Mouse (Mus musculus) neural tube, embryonic 11.5 days (tissue): ENCODE results near the gene Slc4a2. TPM values are rescaled to one million over a fixed set of nuclear protein-coding genes. Genes with fewer than 3 reads are reported as not detected.

ENCODE experiments used
- ATAC-seq: fragments of 200-750 bp; cut with Nextera tagmentation; 2 replicates; pipeline ENCODE4 v1.8.0; 2017; ENCODE audit warnings: moderate number of reproducible peaks, mild to moderate bottlenecking, moderate TSS enrichment, moderate library complexity; ENCODE audit not compliant: insufficient read depth, low FRiP score, low TSS enrichment
- DNase-seq: peaks from one replicate; pipeline ENCODE4 v3.0.0-alpha.2; 2015; ENCODE audit warnings: low spot score
- H3K27ac ChIP-seq: fragments of 300-500 bp; sonication (generic); 2 replicates; pipeline ENCODE4 v1.5.1; 2014; ENCODE audit warnings: low read depth, mild to moderate bottlenecking, low read length
- H3K27me3 ChIP-seq: fragments of 300-500 bp; sonication (generic); 2 replicates; pipeline ENCODE4 v1.6.1; 2014; ENCODE audit warnings: mild to moderate bottlenecking, low read length, mixed read lengths; ENCODE audit not compliant: control insufficient read depth, insufficient read depth
- H3K36me3 ChIP-seq: fragments of 300-500 bp; sonication (generic); 2 replicates; pipeline ENCODE4 v1.6.1; 2014; ENCODE audit warnings: mild to moderate bottlenecking, low read length, moderate library complexity, mixed read lengths; ENCODE audit not compliant: control insufficient read depth, insufficient read depth
- H3K4me1 ChIP-seq: fragments of 300-500 bp; sonication (generic); 2 replicates; pipeline ENCODE4 v1.6.1; 2014; ENCODE audit warnings: low read length, mixed read lengths; ENCODE audit not compliant: control insufficient read depth, insufficient read depth
- H3K4me2 ChIP-seq: fragments of 300-500 bp; sonication (generic); 2 replicates; pipeline ENCODE4 v1.6.1; 2014; ENCODE audit warnings: low read depth, mild to moderate bottlenecking, moderate library complexity
- H3K4me3 ChIP-seq: fragments of 300-500 bp; sonication (generic); 2 replicates; pipeline ENCODE4 v1.5.1; 2014; ENCODE audit warnings: low read depth, low read length
- H3K9ac ChIP-seq: fragments of 300-500 bp; sonication (generic); 2 replicates; pipeline ENCODE4 v1.6.1; 2014; ENCODE audit warnings: mild to moderate bottlenecking, low read length
- H3K9me3 ChIP-seq: fragments of 300-500 bp; sonication (generic); 2 replicates; pipeline ENCODE4 v1.6.1; 2016; ENCODE audit warnings: low read length; ENCODE audit not compliant: control insufficient read depth
- WGBS: fragments of 180-500 bp; shearing (Covaris S2); extraction: QIAGEN DNeasy Blood & Tissue Kit; methylation state at CpG from one replicate; pipeline ENCODE4 v1.1.7; 2014; 5-methylcytosine and 5-hydroxymethylcytosine counted together
- polyA plus RNA-seq: library from polyadenylated mRNA; unstranded; fragments of >200 nt; fragmentation: Nextera tagmentation; extraction: Ambion mirVana; gene quantifications from 2 replicates; pipeline ENCODE4 v1.2.1, GENCODE M21; 2014

Slc4a2 gene
- polyA plus RNA-seq, 1 experiment from 2014 or later, result 18.1 TPM

DNA sequence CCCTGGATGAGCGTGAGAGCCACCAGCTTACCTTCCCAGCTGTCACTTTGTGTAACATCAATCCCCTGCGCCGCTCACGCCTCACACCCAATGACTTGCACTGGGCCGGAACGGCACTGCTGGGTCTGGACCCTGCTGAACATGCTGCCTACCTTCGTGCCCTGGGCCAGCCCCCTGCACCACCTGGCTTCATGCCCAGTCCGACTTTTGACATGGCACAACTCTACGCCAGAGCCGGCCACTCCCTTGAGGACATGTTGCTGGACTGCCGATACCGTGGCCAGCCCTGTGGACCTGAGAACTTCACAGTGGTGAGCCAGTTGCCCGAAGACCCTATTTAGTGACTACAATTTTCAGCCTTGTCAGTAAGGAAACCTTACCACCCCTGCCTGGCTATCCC, 9.7 kb upstream of the Slc4a2 start:
- H3K4me2 ChIP-seq, result no peak overlapping the region
- no peaks in the 10 kb centered on the region for H3K36me3 ChIP-seq
- H3K27ac ChIP-seq, result no peak overlapping the region
- peaks cover 4% of the 10 kb centered on the region; the same call in 1 of the 2 replicates for H3K4me1 ChIP-seq
- H3K9me3 ChIP-seq, result no peaks in the 10 kb centered on the region
- 89% methylated on average over 13 of the region's 13 CpGs for WGBS
- no peak overlapping the region for H3K9ac ChIP-seq
- no peak for ATAC-seq
- H3K4me3 ChIP-seq, result no peak overlapping the region
- no peaks in the 10 kb centered on the region for H3K27me3 ChIP-seq
- no peak for DNase-seq

DNA sequence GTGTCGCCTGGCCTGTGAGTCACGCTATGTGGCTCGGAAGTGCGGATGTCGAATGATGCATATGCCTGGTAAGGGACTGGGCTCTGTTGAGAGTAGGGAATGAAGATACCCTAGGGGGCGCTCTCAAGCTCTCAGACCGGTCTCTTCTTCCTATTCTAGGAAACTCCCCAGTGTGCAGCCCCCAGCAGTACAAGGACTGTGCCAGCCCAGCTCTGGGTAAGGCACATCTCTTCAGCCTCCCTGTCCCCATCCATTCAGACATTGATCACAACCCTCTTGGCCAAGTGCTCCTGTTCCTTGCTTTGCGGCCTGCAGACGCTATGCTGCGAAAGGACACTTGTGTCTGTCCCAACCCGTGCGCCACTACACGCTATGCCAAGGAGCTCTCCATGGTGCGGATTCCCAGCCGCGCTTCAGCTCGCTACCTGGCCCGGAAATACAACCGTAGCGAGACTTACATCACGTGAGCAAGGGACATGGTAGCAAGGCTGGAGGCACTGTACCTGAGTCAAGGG, 7.4 kb upstream of the Slc4a2 start:
- Histone ChIP-seq H3K27me3 (no peaks in the 10 kb centered on the region), H3K27ac (no peak overlapping the region), H3K4me2 (no peak overlapping the region), H3K36me3 (0 out of 2 replicates have a peak, but pooled peaks cover 4% of the 10 kb centered on the region), H3K9ac (no peak overlapping the region), H3K9me3 (no peaks in the 10 kb centered on the region), H3K4me3 (no peak overlapping the region), H3K4me1 (peaks cover 4% of the 10 kb centered on the region; the same call in 1 of the 2 replicates)
- DNase-seq, result peak; percentile 71
- WGBS, result 3% methylated on average over 21 of the region's 21 CpGs
- peak; percentile 67; the same call in 1 of the 2 replicates for ATAC-seq

GRCm38 (mm10) chr5:24417587-24417986, 6.0 kb upstream of the Slc4a2 start:
- Histone ChIP-seq H3K4me3 (no peak overlapping the region), H3K4me2 (no peak overlapping the region), H3K4me1 (peaks cover 8% of the 10 kb centered on the region), H3K27me3 (no peaks in the 10 kb centered on the region), H3K9me3 (no peaks in the 10 kb centered on the region), H3K9ac (no peak overlapping the region), H3K36me3 (0 out of 2 replicates have a peak, but pooled peaks cover 4% of the 10 kb centered on the region), H3K27ac (no peak overlapping the region)
- DNase-seq (no peak), ATAC-seq (no peak)
- WGBS, result 88% methylated on average over 10 of the region's 10 CpGs

DNA sequence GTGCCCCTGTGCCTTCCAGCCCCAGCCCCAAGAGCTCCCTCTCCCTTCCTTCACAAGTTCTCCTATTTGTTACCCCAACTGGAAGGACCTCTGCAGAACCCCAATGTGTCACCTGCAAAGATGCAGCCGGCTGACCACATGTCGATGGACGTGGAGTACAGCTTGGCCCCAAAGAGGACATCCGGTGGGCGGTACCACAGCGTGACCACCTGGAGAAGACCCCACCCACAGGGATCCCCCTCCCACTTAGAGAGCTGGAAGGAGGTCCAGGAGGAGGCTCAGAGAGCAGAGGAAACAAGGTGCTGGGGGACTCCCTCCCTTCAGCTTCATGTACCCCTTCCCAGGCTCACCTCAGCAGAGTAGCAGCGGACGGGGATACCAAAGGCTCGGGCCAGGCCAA, 3.3 kb upstream of the Slc4a2 start:
- Histone ChIP-seq H3K27ac (no peak overlapping the region), H3K4me1 (peaks cover 12% of the 10 kb centered on the region), H3K4me3 (no peak overlapping the region), H3K4me2 (no peak overlapping the region), H3K9me3 (no peaks in the 10 kb centered on the region), H3K36me3 (0 out of 2 replicates have a peak, but pooled peaks cover 4% of the 10 kb centered on the region), H3K9ac (no peak overlapping the region), H3K27me3 (no peaks in the 10 kb centered on the region)
- WGBS, result 82% methylated on average over 9 of the region's 9 CpGs
- DNase-seq, result no peak
- ATAC-seq, result no peak

- WGBS, result 16% methylated on average over 21 of the region's 21 CpGs
- peak overlapping the region; percentile 78 for H3K4me2 ChIP-seq
- DNase-seq, result no peak
- H3K27ac ChIP-seq, result peak overlapping the region; percentile 78
- H3K9me3 ChIP-seq, result no peaks in the 10 kb centered on the region
- no peaks in the 10 kb centered on the region for H3K27me3 ChIP-seq
- peaks cover 36% of the 10 kb centered on the region for H3K4me1 ChIP-seq
- ATAC-seq, result peak; percentile 10; the same call in 1 of the 2 replicates
- H3K9ac ChIP-seq, result peak overlapping the region; percentile 55
- H3K4me3 ChIP-seq, result peak overlapping the region; percentile 29
- H3K36me3 ChIP-seq, result peaks cover 2% of the 10 kb centered on the region; the same call in 1 of the 2 replicates
Observed at GRCm38 (mm10) chr5:24424004-24424781, 556 bp downstream of the Slc4a2 start.

GRCm38 (mm10) chr5:24424861-24425411, 1.3 kb downstream of the Slc4a2 start:
- WGBS, result under 1% methylated on average over 52 of the region's 60 CpGs
- Histone ChIP-seq H3K9me3 (no peaks in the 10 kb centered on the region), H3K4me1 (peaks cover 36% of the 10 kb centered on the region), H3K9ac (peak overlapping the region; percentile 58), H3K27ac (peak overlapping the region; percentile 29; the same call in 1 of the 2 replicates), H3K36me3 (no peaks in the 10 kb centered on the region; the same call in 1 of the 2 replicates), H3K4me3 (peak overlapping the region; percentile 54), H3K27me3 (no peaks in the 10 kb centered on the region), H3K4me2 (peak overlapping the region; percentile 78)
- no peak for ATAC-seq
- peak; percentile 92 for DNase-seq

GRCm38 (mm10) chr5:24425421-24426036, 1.9 kb downstream of the Slc4a2 start:
- Histone ChIP-seq H3K4me1 (peaks cover 36% of the 10 kb centered on the region), H3K9ac (peak overlapping the region; percentile 58), H3K36me3 (no peaks in the 10 kb centered on the region; the same call in 1 of the 2 replicates), H3K4me2 (peak overlapping the region; percentile 78), H3K27ac (peak overlapping the region; percentile 29; the same call in 1 of the 2 replicates), H3K27me3 (no peaks in the 10 kb centered on the region), H3K4me3 (peak overlapping the region; percentile 54), H3K9me3 (no peaks in the 10 kb centered on the region)
- WGBS, result 1% methylated on average over 21 of the region's 30 CpGs
- DNase-seq, result peak; percentile 66
- no peak for ATAC-seq

DNA sequence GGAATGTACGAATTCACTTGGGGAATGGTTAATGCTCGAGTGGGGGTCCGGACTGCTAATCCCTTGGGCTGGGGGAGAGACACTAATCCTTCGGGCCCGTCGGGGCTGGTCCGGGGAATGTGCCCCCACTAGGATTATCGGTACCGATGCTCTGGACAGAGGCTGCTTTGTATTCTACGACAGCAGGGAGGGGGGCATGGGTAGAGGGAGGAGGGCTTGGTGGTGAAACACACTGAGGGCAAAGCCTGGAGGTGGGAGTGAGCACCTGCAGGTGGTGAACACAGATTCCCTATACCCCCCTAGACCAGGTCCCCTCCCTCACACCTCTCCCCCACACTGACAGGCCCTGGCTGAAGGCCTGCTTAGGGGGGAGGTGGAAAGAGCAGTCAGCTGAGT, 2.4 kb downstream of the Slc4a2 start:
- Histone ChIP-seq H3K4me2 (peak overlapping the region; percentile 78), H3K9ac (peak overlapping the region; percentile 26; the same call in 1 of the 2 replicates), H3K27ac (no peak overlapping the region), H3K4me3 (peak overlapping the region; percentile 54), H3K36me3 (peaks cover 2% of the 10 kb centered on the region), H3K4me1 (peaks cover 36% of the 10 kb centered on the region), H3K27me3 (no peaks in the 10 kb centered on the region), H3K9me3 (no peaks in the 10 kb centered on the region)
- ATAC-seq, result no peak
- 1% methylated on average over 10 of the region's 10 CpGs for WGBS
- no peak for DNase-seq
